Mouse (Mus musculus) stomach, embryonic 15.5 days (tissue): ENCODE results near the gene Tmem273. TPM values are rescaled to one million over a fixed set of nuclear protein-coding genes. Genes with fewer than 3 reads are reported as not detected.

Source experiments
- ATAC-seq: fragments of 200-750 bp; cut with Nextera tagmentation; 2 replicates; pipeline ENCODE4 v1.8.0; 2017; ENCODE audit warnings: low read depth, moderate number of reproducible peaks, moderate TSS enrichment; ENCODE audit not compliant: insufficient read depth, low FRiP score
- H3K27ac ChIP-seq: fragments of 300-500 bp; sonication (generic); 2 replicates; pipeline ENCODE4 v1.5.1; 2015; ENCODE audit warnings: mild to moderate bottlenecking, inconsistent platforms
- H3K27me3 ChIP-seq: fragments of 300-500 bp; sonication (generic); replicated peaks from 2 replicates; pipeline ENCODE4 v1.6.1; 2015; ENCODE audit warnings: inconsistent platforms
- H3K36me3 ChIP-seq: fragments of 300-500 bp; sonication (generic); 2 replicates; pipeline ENCODE4 v1.6.1; 2015; ENCODE audit warnings: inconsistent platforms
- H3K4me1 ChIP-seq: fragments of 300-500 bp; sonication (generic); 2 replicates; pipeline ENCODE4 v1.6.1; 2015; ENCODE audit warnings: inconsistent platforms
- H3K4me2 ChIP-seq: fragments of 300-500 bp; sonication (generic); 2 replicates; pipeline ENCODE4 v1.6.1; 2015; ENCODE audit warnings: mild to moderate bottlenecking, inconsistent platforms
- H3K4me3 ChIP-seq: fragments of 300-500 bp; sonication (generic); replicated peaks from 2 replicates; pipeline ENCODE4 v1.5.1; 2015; ENCODE audit warnings: inconsistent platforms
- H3K9ac ChIP-seq: fragments of 300-500 bp; sonication (generic); 2 replicates; pipeline ENCODE4 v1.6.1; 2015; ENCODE audit warnings: inconsistent platforms
- H3K9me3 ChIP-seq: fragments of 300-500 bp; sonication (generic); 2 replicates; pipeline ENCODE4 v1.6.1; 2016; ENCODE audit warnings: inconsistent platforms
- WGBS: fragments of 180-500 bp; shearing (Covaris S2); methylation state at CpG from one replicate; pipeline ENCODE4 v1.1.7; 2015; 5-methylcytosine and 5-hydroxymethylcytosine counted together
- polyA plus RNA-seq: library from polyadenylated mRNA; unstranded; fragments of >200 nt; fragmentation: Nextera tagmentation; extraction: Ambion mirVana; gene quantifications from 2 replicates; pipeline ENCODE4 v1.2.1, GENCODE M21; 2015

The Tmem273 gene
- polyA plus RNA-seq, 1 experiment from 2014 or later = 0.63 TPM

DNA sequence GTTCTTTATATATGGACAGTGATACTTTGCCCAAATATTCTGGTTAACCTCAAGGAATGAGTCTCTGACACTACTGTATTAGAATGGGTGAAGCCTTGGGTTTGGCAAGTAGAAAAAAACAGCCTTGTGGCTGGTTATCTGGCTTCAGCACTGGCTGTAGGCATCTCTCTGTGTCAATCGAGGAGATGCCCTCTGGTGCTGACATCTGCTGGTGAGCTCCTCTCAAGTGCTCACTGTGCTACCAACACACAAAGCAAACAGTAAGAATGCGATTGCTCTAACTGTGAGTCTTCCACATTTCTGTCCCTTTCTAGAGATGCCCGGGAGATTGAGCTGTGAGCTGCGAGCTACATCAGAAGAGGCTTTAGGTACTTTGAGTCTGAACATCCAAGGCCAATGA is 30.8 kb downstream of the Tmem273 start:
- Histone ChIP-seq H3K27ac (no peak overlapping the region), H3K27me3 (no peaks in the 10 kb centered on the region), H3K4me2 (no peak overlapping the region), H3K9me3 (no peaks in the 10 kb centered on the region), H3K4me3 (no peak overlapping the region), H3K4me1 (no peaks in the 10 kb centered on the region), H3K9ac (no peak overlapping the region), H3K36me3 (no peaks in the 10 kb centered on the region)
- WGBS = 75% methylated on average over 4 of the region's 4 CpGs
- ATAC-seq = no peak

DNA sequence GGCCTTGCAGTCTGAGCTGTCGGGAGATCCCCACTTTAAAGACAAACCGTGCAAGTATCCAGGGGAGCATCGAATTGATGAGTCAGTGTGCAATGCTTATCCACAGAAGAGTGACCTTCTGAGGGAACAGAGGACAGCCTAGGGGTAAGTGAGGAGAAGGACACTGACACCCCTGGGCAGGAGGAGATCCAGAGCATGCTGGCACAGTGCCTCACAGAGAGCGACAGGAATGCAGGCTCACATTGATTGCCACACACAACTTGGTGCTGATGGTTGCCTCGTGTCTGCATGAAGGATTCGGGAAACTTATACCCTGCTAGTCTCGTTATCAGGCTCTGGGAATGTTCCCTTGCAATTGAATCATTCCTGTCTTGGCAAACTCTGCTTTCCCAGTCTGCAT is 31.5 kb downstream of the Tmem273 start:
- Histone ChIP-seq H3K9ac (no peak overlapping the region), H3K9me3 (no peaks in the 10 kb centered on the region), H3K27me3 (no peaks in the 10 kb centered on the region), H3K4me2 (no peak overlapping the region), H3K27ac (no peak overlapping the region), H3K36me3 (no peaks in the 10 kb centered on the region), H3K4me3 (no peak overlapping the region), H3K4me1 (no peaks in the 10 kb centered on the region)
- WGBS = 57% methylated on average over 7 of the region's 7 CpGs
- no peak for ATAC-seq

DNA sequence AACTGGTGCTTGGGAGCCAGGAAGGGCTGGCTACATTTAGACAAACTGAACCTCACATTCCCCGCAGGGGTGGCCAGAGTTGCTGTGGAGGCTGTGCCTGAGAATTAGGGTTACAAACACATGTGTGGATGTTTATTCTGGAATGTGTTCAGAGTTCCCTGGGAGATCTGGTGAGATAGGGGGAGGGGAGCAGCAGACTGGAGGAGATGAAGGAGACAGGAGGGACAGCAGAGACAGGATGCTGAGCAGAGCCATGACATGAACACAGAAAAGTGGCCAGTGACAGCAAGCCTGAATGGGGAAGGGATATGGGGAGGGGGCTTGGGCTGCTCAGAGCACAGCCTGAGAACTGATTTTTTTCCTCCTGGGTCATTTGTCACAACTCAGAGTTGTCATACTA is 33.5 kb downstream of the Tmem273 start:
- Histone ChIP-seq H3K36me3 (no peaks in the 10 kb centered on the region), H3K4me1 (peaks cover 2% of the 10 kb centered on the region), H3K27ac (0 out of 2 replicates have a peak overlapping the region, but pooled peaks have one; percentile 5), H3K27me3 (no peaks in the 10 kb centered on the region), H3K9ac (no peak overlapping the region), H3K4me3 (no peak overlapping the region), H3K4me2 (no peak overlapping the region), H3K9me3 (no peaks in the 10 kb centered on the region)
- WGBS = 22% methylated on average over 1 of the region's 1 CpGs
- peak; percentile 22; the same call in 1 of the 2 replicates for ATAC-seq

DNA sequence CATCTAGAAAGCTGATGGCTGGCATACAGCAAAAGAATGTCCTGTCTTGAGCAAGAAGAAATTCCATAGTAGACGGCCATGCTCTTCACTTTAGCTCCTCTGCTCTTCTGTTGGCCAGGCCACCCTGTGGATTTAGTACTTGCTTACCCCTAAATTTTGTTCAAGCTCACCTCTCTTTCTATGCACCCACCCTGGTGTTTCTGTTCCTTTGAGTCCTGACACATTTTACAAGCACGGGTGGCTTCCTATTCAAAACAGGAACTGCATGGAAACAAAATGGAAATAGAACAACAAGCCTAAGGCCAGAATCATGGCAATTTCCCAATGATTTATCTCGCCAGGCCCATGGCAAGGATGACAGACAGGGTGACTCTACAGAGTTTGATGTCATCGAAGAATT is 37.0 kb downstream of the Tmem273 start:
- 80% methylated on average over 4 of the region's 4 CpGs for WGBS
- Histone ChIP-seq H3K27ac (no peak overlapping the region), H3K27me3 (no peaks in the 10 kb centered on the region), H3K4me2 (no peak overlapping the region), H3K4me1 (peaks cover 26% of the 10 kb centered on the region), H3K9me3 (no peaks in the 10 kb centered on the region), H3K4me3 (no peak overlapping the region), H3K9ac (no peak overlapping the region), H3K36me3 (no peaks in the 10 kb centered on the region)
- ATAC-seq = no peak

DNA sequence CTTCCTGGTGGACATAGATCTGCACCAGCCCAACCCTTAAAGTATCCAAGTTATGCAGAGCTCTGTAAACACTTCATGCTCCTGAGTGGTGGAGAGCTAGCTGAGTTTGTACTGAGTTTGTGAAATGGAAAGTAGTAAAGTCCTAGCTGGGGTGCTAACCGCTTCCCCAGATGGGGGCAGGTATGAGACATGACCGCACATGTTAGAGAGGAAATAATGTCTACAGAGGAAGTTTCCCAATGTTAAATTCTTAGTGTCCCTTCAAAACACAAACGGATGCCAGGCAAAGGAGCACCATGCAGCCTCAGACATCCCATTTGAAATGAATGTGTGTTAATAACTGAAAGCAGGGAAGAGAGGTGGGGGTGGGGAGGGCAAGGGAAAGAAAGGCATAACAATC is 38.1 kb downstream of the Tmem273 start:
- Histone ChIP-seq H3K9me3 (no peaks in the 10 kb centered on the region), H3K36me3 (no peaks in the 10 kb centered on the region), H3K27me3 (no peaks in the 10 kb centered on the region), H3K4me2 (no peak overlapping the region), H3K4me3 (no peak overlapping the region), H3K4me1 (peaks cover 35% of the 10 kb centered on the region), H3K27ac (no peak overlapping the region; the same call in 1 of the 2 replicates), H3K9ac (no peak overlapping the region)
- 61% methylated on average over 3 of the region's 3 CpGs for WGBS
- no peak for ATAC-seq

DNA sequence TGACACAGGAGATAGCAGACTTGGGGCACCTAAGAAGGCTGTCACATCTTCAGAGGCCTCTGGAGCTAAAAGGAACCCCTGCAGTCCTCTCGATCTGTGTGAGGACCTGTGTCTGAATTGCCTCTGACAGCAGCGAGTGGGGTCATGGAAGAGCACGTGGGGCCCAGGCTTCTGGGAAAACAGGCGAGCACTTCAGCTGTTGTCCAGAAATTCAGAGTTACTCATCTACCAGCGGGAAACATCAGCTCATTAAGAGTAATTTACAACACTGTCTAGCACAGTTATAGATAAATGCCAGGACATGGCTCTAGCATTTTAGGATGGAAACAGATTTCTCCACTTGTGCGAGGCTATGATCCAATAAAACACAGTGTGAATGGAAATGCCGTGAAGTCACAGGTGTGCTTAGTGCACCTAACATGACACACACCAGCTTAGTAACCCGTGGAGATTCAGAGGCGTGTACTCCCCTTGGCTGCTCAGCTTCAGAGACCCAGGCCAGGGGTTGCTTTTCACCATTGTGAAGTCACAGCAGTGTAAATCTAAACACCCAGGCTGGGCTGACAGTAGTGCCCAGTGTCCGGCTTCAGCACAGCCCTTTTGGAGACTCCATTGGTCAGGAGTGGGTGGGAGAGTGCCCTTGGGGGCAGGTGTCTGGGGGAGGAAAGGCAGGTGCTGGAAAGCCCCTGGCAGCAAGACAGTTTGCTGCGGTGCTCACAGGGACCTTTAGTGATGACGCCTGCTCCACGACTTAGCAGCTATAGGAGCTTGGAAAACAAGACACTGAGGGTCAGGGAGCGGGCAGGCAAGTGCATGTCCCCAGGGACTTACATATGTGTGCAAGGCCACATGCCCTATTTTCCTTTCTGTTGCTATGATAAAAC is 38.7 kb downstream of the Tmem273 start:
- Histone ChIP-seq H3K27me3 (no peaks in the 10 kb centered on the region), H3K9ac (no peak overlapping the region), H3K9me3 (no peaks in the 10 kb centered on the region), H3K36me3 (no peaks in the 10 kb centered on the region), H3K4me1 (peaks cover 35% of the 10 kb centered on the region), H3K27ac (peak overlapping the region; percentile 62), H3K4me3 (no peak overlapping the region), H3K4me2 (no peak overlapping the region)
- ATAC-seq = no peak
- 46% methylated on average over 14 of the region's 14 CpGs for WGBS

DNA sequence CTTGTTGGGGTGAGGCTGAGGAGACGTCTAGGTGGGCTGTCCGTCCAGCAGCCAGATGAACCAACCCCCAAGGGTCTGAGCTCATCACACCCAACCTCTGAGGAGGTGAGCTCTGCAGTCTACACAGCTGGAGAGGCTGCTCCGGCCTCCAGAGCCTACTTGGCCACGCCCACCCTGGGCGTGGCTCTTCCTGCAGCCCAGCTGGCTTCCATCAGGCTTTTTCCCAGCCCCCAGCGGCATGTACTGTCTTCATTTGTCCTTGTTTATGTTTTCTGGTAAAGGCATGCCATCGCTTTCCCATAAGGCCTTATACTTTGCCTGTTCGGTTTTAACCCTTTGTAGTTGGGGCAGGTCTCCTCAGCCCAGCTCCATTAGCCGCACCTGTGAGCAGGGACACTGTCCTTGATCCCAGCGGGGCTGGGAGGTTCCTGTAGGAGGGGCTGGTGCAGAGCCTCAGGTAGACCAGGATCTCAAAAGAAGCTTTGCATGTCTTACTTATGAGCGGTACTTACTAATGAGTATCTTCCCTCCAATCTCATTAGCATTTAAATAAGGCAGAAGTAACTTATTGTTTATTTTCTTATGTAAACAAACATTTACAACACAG is 39.8 kb downstream of the Tmem273 start:
- Histone ChIP-seq H3K9ac (no peak overlapping the region), H3K27ac (peak overlapping the region; percentile 62), H3K4me2 (peak overlapping the region; percentile 32), H3K9me3 (no peaks in the 10 kb centered on the region), H3K4me3 (no peak overlapping the region), H3K4me1 (peaks cover 35% of the 10 kb centered on the region), H3K36me3 (no peaks in the 10 kb centered on the region), H3K27me3 (no peaks in the 10 kb centered on the region)
- 6% methylated on average over 11 of the region's 11 CpGs for WGBS
- ATAC-seq = peak; percentile 66

DNA sequence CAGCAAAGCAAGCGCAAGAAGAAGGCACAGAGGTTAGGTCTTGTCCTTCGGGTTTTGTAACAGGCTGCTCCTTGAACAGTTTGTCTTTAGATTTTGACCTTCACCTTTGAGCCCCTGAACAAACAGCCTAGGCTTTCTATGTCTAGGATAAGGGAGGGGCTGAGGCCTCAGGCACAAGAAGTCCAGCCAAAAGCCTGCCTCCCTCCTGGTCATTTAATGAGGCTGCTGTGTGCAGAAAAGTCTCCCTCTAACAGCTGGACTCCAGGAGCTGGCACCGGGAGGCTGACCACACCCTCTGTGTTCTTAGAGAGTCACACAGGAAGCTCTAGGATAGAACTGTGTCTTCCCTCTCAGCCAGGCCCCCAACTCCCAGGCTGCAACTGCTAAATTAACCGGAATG is 41.4 kb downstream of the Tmem273 start:
- no peak for ATAC-seq
- 45% methylated on average over 4 of the region's 4 CpGs for WGBS

DNA sequence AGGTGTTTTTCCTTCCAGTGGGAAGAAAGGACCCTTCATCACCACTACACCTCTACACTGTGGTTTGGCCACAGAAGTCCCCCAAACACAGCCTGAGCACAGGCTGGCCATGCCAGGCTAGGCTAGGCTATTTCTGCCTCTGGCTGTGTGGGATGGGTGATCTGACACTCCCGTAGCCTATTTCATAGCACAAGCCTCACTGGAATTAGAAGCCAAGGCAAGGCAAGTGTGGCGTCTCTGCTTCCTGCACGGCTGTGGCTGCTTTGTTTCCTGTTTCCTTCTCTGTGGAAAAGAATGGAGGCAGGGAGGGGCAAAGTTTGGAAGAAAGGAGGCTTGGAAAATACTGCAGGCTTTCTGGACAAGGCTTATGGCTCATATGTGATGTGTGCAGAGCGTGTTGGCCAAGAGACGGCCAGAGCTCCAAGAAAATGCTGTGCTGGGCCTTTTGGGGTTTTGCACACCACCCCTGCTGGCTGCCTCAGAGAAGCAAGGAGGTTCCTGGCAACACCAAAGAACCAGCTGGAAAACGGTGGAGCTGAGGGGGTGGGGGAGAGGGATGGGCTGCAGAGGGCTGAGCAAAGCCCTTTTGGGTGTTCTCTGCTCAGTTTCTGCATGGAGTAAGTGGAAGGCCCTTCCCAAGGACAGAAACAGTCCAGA is 42.4 kb downstream of the Tmem273 start:
- H3K4me2 ChIP-seq = no peak overlapping the region
- H3K9me3 ChIP-seq = no peaks in the 10 kb centered on the region
- peaks cover 39% of the 10 kb centered on the region for H3K4me1 ChIP-seq
- ATAC-seq = peak; percentile 50; the same call in 1 of the 2 replicates
- no peaks in the 10 kb centered on the region for H3K36me3 ChIP-seq
- WGBS = 39% methylated on average over 6 of the region's 6 CpGs
- H3K27ac ChIP-seq = peak overlapping the region; percentile 87
- H3K27me3 ChIP-seq = no peaks in the 10 kb centered on the region
- no peak overlapping the region for H3K9ac ChIP-seq
- no peak overlapping the region for H3K4me3 ChIP-seq

More for the DNA sequence above, 41.4 kb downstream of the Tmem273 start:
- no peaks in the 10 kb centered on the region for H3K36me3 ChIP-seq
- no peak overlapping the region for H3K4me2 ChIP-seq
- H3K9ac ChIP-seq = no peak overlapping the region
- peaks cover 35% of the 10 kb centered on the region for H3K4me1 ChIP-seq
- peak overlapping the region; percentile 87 for H3K27ac ChIP-seq
- no peaks in the 10 kb centered on the region for H3K9me3 ChIP-seq
- H3K27me3 ChIP-seq = no peaks in the 10 kb centered on the region
- H3K4me3 ChIP-seq = no peak overlapping the region

DNA sequence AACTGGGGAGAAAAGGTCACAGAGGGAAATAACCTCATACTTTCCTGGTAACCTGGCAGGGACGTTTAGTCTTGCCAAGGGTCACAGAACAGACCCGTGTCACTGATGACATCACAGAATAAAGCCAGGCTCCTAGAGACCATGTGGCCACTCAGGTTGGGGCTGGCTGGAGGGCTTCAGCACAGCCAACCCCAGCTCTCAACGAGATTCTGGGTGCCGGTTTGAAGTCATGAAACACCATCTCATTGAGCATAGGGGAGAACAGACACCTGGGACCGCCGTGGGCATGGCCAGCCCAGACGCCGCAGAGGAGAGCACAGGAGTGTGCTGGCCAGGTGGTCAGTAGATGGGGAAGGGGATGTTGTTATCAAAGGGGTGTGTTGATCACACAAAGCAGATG is 48.1 kb downstream of the Tmem273 start, which contains the start of gene Fam170b:
Gene Fam170b (plus strand): TSS at position 116 of the 400 bp plus-strand sequence.
- Histone ChIP-seq H3K27me3 (no peaks in the 10 kb centered on the region), H3K4me3 (no peak within 1 kb of the TSS), H3K9me3 (no peaks in the 10 kb centered on the region), H3K36me3 (no peaks in the 10 kb centered on the region), H3K4me1 (0 out of 2 replicates have a peak, but pooled peaks cover 4% of the 10 kb centered on the region), H3K27ac (no peak within 1 kb of the TSS), H3K4me2 (no peak within 1 kb of the TSS), H3K9ac (no peak within 1 kb of the TSS)
- ATAC-seq = no peak
- WGBS = 71% methylated on average over 8 of the region's 8 CpGs

DNA sequence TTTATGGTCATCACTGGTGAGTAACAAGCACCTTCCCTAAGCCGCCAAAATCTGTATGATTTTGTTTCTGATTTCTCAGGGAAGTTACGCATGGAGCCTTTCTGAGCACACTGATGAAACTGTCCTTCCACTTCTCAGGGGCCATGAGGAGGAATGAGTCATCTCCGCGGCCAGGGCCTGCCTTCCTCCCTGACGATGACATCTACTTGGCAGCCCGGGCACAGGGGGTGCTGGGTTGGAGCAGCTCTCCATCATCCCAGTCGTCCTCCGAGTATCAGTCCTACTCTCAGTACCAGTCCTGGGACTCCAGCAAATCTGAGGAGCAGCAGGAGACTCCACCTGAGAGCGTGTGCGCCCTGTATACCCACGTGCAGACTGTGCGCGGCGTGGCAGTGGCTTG is 49.4 kb downstream of the Tmem273 start:
- no peak overlapping the region for H3K4me3 ChIP-seq
- no peak overlapping the region for H3K4me2 ChIP-seq
- H3K27ac ChIP-seq = no peak overlapping the region
- H3K9me3 ChIP-seq = no peaks in the 10 kb centered on the region
- H3K27me3 ChIP-seq = no peaks in the 10 kb centered on the region
- H3K36me3 ChIP-seq = no peaks in the 10 kb centered on the region
- WGBS = 83% methylated on average over 14 of the region's 14 CpGs
- ATAC-seq = no peak
- H3K9ac ChIP-seq = no peak overlapping the region
- H3K4me1 ChIP-seq = 0 out of 2 replicates have a peak, but pooled peaks cover 4% of the 10 kb centered on the region

DNA sequence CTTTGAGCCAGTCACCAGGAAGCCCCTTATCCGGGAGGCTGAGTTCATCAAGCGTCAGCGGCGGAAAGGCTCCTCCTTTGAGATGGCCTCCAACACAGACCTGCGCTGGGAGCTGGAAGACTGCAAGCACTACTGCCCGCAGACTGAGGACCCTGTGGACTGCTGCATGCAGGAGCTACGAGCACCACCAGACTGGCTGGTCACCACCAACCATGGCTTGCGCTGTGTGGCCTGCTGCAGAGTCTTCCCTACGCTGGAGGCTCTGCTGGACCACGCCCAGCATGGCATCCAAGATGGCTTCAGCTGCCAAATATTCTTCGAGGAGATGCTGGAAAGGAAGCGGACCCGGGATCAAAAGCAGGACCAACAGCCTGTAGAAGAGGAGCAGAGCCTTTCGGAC is 49.8 kb downstream of the Tmem273 start:
- WGBS = 87% methylated on average over 14 of the region's 14 CpGs
- Histone ChIP-seq H3K9ac (no peak overlapping the region), H3K4me1 (0 out of 2 replicates have a peak, but pooled peaks cover 4% of the 10 kb centered on the region), H3K9me3 (no peaks in the 10 kb centered on the region), H3K4me3 (no peak overlapping the region), H3K27me3 (no peaks in the 10 kb centered on the region), H3K4me2 (no peak overlapping the region), H3K27ac (no peak overlapping the region), H3K36me3 (no peaks in the 10 kb centered on the region)
- no peak for ATAC-seq
